Mouse (Mus musculus) heart, adult 18-20 months (tissue): ENCODE measurements around the gene Ddx54. TPM values are rescaled to one million over a fixed set of nuclear protein-coding genes. Genes with fewer than 3 reads are reported as not detected.

ENCODE experiments used
- DNase-seq, 2 experiments: peaks; one replicate each; pipeline ENCODE4 v3.0.0; 2021 to 2022; ENCODE audit warnings: mixed read lengths in 1 of 2
- long read RNA-seq, 2 experiments: library from polyadenylated mRNA; stranded (forward); transcript quantifications; one replicate each; pipeline ENCODE4 v2.0.0; 2021
- total RNA-seq, 2 experiments: library from RNA; stranded (reverse); gene quantifications; 2 replicates each; pipeline ENCODE4 v1.2.3; 2021

Gene Ddx54
- 10 to 100 TPM; 19.2 to 23.0 TPM for total RNA-seq
- long read RNA-seq, experiment 1, full-length matches to known transcripts, result 32 of 43 reads
- long read RNA-seq, experiment 1, partial matches to known transcripts, result 7 of 43 reads
- long read RNA-seq, experiment 1, other reads (novel, unspliced or antisense), result 4 of 43 reads
- long read RNA-seq, experiment 2, full-length matches to known transcripts, result 10 of 17 reads
- long read RNA-seq, experiment 2, partial matches to known transcripts, result 7 of 17 reads
- long read RNA-seq, experiment 2, other reads (novel, unspliced or antisense), result 0 of 17 reads

DNA sequence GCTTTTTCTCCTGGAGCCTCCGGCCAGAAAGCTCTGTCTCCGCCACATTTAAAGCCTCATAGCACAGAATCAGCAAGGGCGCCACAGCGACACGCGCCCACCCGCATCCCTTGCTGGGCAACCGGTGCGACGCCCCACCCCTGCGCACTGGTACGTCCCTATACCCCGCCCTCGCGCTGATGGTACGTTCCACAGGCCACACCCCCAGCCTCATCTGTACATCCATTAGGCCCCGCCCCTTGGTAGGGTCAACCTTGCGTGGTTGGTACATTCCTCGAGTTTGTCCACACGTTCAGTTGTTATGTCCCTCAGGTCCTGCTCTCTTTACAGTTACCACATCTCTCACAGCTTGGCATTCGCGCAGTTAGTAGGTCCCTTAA, at the start of gene Ddx54, which contains the start of gene Rita1:
Gene Ddx54, plus strand, starts transcription at position 298 of the 380 bp plus-strand sequence.
Gene Rita1, minus strand, starts transcription at position 148 of the 380 bp plus-strand sequence.
- peak; percentile 97 to 99 for DNase-seq

DNA sequence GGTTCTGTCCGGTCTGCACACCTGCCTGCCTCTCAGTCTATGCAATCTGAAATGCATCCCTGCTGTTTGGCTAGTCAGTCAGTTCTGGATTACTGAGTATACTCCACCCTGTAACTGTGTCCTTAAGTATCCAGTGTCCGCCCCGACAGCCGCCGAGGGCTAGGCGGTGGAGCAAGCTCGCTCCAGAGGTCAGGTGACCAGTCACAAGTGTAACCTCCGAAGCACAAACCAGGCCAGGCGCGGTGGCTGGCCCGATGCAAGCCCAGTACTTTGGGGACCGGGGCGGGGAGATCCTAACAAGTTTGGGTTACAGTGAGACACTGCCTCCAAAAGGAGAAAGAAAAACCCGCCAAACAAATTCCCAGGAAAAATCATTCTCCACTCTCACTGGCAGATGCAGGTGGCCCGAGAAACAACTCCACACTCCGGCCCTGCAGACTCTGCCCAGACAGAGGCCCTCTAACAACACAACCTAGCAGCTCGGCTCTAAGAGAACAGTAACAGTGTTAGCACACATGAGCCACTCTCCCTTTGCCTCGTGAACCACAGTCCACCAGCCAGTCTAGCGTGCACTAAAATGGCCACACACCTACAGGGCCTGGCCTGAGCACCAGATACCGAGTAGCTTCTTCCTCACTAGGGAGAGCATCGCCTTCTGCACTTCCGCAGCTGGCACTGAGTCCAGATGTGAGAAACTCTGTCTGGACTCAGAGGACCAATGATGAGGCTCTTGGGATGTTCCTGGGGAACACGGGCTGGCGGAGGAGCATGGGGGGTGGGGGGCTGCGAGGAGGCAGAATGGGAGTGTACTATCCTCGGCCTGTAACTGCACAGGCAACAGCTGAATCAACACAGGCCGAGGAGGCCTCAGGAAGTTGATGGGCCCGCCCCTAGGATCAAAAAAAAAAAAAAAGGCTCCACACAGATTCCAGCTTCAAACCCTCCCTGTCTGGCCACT, 49.3 kb upstream of the Ddx54 start:
- DNase-seq, result peak; percentile 83 to 88

DNA sequence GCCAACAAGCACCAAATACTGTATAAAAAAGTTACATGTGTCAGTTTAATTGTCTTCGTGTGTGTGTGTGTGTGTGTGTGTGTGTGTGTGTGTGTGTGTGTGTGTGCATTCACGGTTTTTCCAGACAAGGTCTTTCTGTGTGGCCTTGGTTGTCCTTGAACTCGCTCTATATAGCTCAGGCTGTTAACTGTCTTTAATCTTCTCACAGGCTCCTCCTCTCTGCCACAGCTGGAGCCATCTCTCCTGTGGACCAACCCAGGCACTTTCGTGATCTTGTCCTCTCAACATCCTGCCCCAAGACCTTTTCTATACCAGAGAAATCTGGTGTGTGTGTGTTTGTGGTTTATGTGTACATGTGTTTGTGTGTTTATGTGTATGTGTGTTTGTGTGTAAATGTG, 48.6 kb upstream of the Ddx54 start:
- DNase-seq, result no peak

DNA sequence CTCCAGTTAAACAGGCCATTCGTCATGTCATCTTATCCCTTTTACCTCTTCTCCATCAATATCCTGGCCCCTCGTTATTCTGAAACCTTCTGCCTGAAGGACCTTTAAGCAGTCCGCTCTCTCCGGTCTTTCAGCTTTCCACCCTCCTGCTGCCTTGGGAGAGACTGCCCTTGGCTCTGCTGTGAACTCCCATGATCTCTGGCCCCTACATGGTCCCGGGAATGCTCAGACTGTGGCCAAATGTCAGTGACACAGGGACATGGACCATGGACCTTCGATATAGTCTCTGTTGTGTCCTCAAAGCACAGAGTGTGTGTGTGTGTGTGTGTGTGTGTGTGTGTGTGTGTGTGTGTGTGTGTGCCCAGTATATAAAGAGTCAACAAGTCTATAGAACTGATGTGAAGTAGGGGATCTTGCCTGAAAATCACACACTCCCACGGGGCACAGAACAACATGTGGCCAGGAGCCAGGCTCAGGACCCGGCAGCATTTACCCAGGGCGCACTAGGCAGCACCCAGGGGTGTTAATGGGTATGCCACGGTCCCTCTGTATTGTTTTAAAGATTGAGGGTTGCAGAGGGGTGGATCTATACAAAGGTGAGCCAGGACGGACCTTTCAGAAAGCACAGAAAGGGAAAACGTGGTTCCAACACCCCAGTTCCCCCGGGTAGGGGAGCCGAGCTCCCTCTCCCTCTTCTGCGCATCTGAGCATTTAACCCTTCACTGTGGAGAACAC, 47.2 kb upstream of the Ddx54 start:
- no peak for DNase-seq

DNA sequence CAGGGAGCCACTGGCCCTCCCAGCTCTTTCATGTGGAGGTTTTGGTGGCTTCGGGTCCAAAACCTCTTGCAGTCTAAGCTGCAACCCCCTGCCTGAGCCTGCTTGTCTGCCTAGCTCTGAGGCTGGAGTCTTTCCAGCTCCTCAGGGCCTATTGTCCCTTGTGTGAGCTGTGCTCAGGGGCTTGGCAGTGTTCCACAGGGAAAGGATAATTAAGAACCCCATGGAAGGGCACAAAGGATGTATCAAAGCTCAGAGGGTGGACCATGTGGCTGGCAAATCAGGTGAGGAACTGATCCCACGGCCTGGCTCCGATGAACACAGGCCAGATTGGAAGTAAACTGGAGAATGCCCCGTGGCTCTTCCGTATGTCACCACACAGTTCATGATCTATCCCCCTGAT, 46.4 kb upstream of the Ddx54 start:
- peak; percentile 58 to 63 for DNase-seq

DNA sequence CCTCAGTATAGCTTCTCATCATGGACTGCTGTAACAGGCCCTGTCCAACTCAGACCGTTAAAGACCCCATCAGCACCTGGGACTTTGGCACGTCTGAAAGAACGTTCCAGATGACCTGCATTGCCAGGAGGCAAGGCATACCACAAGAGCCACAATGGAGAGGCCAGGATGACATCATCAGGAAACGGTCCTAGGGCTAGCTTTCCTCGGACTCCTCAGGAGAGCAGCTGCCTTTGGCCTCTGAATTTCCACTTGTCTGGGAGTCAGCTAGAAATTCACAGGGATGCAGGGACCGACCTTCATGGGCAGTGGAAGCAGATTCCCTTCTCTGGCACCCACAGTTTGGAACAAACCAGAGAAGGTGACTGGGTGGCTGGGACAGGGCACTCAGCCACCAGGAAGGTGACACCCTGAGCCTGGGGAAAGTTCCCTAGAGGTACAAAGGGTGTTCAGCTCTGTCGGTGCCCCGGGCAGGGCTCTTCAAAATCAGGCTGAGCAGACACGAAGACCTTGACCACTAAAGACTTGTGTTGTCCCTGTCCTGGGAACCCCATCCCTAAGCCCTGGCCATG, 45.8 kb upstream of the Ddx54 start:
- DNase-seq, result peak; percentile 54 to 69

DNA sequence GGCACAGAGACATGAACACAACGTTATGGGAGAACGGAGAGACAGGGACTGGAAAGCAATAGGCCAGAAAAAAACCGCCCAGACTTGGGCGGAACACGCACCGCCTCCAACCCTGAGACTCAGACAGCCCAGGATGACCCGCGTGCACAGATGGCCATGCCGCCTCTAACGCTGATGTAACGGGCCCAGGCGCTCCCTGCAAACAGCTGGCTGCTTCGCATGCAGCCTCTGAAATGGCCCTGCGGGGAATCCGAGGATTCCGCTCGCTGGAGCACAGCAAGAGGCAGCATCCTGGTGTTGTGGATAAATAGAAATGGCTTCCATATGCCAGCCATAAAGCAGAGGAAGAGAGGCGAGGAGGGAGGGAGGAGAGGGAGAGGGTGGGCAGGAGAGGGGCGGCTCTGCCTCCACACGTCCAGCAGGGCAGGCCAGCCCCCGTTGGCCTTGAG, 45.3 kb upstream of the Ddx54 start:
- DNase-seq, result peak in 1 of 2 experiments; percentile 82

DNA sequence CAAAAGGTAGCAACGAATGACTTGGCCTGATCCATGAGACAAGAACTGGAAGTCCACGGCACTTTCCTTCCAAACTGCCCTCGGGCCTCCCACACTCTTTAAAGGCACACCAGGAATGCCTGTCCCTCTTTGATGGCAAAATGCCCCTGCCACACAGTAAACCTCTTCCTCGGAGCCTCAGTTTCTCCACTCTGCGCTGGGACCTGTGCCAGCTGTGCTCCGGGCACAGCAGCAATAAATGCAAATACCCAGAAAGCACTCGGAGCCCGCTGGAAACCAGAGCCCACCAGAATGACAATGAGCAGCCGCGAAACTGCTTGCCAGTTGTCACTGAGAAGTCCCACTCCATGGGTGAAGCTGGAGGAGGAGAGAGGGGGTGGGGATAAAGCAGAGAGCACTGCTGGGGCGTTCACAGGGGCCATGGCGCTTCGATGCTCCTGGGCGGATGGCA, 44.8 kb upstream of the Ddx54 start:
- DNase-seq, result peak in 1 of 2 experiments; percentile 23

DNA sequence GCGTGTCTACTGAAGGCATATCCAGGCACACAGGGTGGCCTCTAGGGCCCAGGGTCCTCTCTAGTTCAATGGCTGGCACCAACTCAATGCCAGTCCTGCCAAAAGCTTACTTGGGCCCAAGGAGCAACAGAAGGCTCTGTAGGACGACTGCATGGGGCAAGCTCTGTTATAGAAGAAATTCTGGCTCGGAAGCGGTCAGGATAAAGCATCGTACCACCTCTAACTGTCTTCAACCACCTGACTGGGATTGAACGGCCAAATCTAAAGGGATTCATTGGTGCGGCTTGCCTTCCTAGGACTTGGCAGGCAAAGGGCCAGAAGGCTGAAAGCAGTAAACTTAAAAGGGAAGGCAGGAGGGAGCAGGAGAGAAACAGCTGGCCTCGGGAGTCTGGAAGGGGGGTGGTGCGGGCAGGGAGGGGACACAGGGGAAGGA, 44.2 kb upstream of the Ddx54 start:
- peak in 1 of 2 experiments; percentile 22 for DNase-seq

DNA sequence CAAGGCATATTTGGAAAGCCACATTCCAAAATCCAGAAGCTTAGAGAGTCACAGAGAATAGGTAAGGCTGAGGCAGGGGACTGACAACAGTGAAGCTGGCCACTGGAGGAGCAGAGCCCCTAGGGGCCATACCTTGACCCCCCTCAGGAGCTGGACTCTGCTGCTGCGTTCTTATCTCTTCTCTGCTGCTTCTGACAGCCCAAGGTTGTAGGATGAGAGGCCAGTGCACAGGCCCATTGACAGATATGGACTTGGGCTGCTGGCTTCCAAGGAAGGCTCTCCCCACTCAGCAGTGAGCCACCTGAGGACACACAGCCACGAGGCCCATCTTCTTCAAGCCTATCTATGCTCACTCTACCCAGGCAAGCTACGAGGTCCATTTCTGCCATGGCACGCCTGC, 43.6 kb upstream of the Ddx54 start:
- no peak for DNase-seq

DNA sequence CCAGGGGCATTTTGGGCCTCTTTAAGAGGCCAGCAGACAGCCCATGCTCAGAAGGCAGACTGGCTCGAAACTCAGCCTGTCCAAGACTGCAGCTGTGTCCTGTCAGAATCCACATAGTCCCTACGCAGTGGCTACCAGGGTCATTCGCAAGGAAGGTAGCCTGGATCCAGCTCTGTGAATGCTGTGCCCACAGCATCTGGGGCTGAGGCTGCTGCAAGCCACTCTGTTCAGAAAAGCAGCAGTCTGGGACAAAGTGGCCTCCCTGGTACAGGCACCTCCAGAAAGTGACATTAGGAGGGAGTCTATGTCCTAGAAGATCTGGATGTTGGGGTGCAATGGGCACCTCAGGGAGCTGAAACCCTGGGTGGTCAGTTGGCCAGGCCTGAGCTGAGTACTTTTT, 42.7 kb upstream of the Ddx54 start:
- DNase-seq, result no peak

DNA sequence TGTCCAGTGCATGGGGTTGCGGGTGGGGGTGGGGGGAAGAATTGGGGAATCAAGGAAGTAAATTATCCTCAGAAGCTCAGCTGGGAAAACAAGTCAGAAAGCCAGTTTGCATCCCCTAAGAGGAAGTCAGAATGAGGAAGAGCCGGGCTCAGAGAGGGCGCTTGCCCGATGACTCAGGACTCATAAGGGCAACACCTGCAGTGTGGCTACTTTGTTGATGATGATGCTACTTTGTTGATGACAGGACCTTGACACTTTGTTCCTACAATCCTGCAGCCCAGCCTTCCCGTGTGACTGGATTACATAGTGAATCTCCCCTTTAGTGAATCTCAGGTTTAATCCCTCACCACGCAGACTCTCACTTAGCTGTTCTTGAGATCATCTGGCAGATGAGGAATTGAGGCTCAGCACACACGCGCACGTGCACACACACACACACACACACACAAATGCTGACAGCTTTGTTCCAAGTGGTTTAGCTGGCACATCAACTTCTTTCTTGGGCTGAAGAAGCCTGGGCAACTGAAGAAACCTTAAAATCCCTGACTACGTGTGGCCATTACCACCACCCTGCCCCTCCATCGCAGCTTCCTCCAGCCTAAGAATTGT, 42.1 kb upstream of the Ddx54 start:
- peak; percentile 41 to 69 for DNase-seq

DNA sequence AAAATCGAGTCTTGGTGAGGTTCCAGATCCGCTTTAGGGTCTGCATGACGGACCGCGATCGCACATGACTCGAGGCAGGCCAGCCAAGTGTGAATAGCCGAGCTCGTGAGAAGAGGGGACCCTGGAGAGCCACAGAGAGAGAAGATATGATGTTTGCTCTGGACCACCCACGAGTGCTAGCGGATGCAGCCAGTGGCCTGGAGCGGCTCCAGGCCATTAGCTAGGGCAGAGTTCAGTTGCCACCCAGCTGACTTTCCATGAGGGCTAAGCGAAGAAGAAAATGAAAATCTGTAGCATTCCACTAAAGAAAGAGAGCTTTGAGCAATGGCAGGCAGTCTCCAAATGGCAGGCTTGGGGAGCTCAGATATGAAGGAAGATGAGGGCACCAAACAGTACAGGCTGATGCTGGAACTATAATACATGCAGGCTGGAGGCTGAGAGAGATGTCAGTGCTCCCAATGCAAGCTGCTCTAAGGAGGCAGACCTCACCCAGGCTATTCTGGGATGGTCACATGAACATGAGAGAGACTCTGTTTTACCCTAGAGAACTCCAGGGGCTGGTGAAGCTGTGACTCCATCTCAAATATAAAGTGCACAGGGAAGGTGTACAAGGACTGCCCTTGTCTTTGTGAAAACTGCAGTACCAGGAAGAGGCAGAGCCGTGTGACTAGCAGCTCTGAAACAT, 41.3 kb upstream of the Ddx54 start:
- DNase-seq, result peak in 1 of 2 experiments; percentile 40

DNA sequence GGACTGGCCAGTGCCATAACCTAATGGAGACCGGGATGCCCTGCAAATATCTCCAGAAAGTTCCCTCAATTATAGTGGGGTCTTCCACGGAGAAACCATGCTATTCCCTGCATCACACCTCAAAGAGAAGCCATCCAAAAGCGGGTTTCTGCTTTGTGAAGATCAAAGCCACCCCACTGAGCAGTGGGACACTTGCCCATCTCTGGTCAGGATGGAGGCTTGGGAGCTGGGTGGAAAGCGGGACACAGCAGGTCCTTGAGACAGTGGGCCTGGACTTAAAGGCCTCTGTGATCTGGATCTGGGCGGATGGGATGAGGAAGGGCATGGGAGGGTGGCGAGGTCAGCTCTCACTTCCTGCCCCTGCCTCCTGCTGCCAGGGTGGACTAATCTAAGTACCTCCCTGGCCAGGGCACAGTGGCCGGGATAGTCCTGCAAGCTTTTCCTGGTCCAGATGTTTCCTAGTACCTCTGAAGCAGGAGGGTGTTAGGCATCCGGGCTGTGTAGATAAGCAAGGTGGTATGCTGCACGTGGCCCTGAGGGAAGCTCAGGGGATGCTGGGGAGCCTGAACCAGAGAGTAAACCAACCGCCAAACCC, 38.0 kb upstream of the Ddx54 start:
- no peak for DNase-seq

DNA sequence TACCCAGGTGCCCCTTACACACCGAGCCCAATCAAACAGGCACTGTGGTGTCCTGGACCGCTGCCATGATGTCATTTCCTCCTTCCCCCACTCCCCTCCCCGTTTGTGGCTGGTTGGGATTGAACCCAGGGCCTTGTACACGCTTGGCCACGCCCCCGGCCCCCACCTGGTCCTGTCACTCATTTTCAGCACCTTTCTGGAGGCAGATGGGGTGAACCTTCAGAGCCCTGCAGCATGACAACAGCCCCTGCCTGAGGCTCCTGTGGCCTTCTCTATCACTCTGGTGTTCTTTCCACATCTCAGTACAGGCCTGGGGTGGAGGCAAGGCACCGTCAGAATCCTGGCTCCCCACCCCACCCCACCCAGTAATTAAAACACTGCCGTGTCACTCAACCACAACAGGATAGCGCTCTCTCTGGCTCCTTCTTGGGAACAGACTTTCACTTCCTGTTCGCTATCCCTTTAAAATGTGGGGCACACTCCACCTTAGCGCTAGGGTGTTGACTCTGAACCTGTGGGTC, 35.7 kb upstream of the Ddx54 start:
- DNase-seq, result no peak

DNA sequence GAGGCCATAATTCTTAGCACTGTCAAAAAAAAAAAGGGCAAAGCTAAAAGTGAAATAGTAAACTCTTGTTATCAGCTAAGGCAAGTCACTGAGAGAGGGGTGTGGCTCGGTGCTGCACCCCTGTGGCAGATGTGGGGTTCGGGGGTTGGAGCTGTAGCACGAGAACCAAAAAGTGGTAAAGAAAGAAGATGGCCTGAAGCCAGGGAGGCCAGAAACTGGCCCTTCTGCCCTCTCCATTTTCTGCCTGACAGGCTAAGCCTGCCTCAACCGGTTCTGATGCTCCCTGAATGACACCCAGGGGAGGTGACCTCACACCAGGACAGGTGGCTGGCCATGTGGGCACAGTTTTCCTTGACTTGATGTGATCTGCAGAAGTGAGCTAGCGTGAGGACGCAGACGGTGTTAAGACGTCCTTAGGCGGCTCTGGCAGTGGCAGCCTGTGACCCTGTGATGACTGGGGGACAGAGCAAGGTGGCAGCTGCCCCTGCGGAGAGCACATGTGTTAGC, 34.6 kb upstream of the Ddx54 start:
- DNase-seq, result peak in 1 of 2 experiments; percentile 34

DNA sequence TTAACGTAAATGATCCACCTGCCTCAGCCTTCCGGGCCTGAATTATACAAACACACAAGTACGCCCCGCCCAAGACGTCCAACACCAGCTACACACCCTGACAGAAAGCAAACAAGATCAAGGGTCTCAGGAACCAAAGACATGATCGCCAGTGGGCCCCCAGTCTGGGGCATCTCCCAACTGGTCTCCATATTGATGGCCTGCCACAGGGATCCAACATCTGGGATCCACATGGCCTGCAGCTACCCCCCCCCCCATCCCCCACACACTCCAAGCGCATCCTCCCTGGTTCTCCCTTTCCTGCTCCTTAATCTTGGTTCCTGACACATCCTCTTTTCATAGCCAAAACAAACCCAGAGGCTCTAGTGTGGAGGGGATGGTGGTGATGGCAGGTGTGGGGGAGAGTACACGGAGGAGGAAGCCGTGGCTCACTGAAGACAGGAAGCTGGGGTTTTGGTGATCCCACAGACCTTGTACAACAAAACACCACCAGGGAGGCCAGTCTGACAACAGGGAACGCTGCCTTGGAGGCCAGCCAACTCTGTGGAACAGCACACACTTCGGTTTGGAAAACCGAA, 33.9 kb upstream of the Ddx54 start:
- peak; percentile 80 to 87 for DNase-seq

DNA sequence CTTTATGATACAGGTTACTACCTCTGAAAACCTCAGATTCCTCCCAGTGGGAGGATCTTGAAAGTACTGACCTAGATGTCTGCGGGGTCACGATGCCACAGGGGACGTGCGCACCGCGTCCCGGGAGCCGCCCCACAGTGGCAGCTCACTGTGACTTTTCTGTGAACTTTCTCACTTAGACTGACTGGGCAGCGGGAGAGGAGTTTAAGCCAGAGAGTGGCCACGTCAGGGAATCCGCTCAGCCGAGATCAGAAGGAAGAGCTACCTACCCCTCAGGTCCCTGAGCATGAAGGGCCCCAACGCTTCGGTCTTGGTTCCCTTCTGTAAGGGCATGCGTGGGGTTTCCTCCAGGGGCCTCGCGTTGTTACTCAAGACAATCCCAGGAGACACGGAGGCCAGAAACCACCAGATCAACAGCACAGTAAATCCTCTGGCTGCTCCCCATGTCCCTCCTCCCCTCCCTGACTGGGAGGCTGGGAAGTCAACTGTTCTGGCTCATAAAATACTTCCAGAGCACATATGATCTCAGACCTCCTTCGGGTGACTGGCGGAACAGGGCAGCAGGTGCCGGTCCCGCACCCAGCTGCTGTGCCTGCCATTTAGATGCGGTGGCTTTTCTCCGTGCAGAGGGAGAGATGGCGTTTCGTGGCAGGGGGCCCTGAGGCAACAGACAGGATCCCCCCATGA, 33.2 kb upstream of the Ddx54 start:
- DNase-seq, result peak; percentile 82 to 86
